Mouse (Mus musculus) liver, adult 2 months (tissue): ENCODE results near the gene Cd9.

Experiments
- CTCF ChIP-seq: fragments of 200-500 bp; IDR thresholded peaks from 2 replicates; pipeline ENCODE4 v1.5.1; 2011; ENCODE audit warnings: low read depth, low read length, control low read depth
- POLR2A ChIP-seq: fragments of 200-500 bp; IDR thresholded peaks from 2 replicates; pipeline ENCODE4 v1.6.1; 2011; ENCODE audit warnings: low read length, control low read depth; ENCODE audit not compliant: insufficient read depth; ENCODE audit errors: extremely low read depth

- TF ChIP-seq POLR2A = no peak
- TF ChIP-seq CTCF = no peak
Observed at GRCm38 (mm10) chr6:125492033-125492432, 2.6 kb downstream of the Cd9 start.
